Mouse (Mus musculus) limb, embryonic 14.5 days (tissue): Measurements from ENCODE around the gene Rnf181. TPM values are rescaled to one million over a fixed set of nuclear protein-coding genes. Genes with fewer than 3 reads are reported as not detected.

ENCODE experiments used
- ATAC-seq: fragments of 200-750 bp; cut with Nextera tagmentation; 2 replicates; pipeline ENCODE4 v1.8.0; 2017; ENCODE audit warnings: low read depth, moderate number of reproducible peaks, moderate TSS enrichment; ENCODE audit not compliant: low FRiP score
- DNase-seq: peaks from one replicate; pipeline ENCODE4 v3.0.0-alpha.2; 2015; ENCODE audit warnings: low spot score
- H3K27ac ChIP-seq: fragments of 300-500 bp; sonication (generic); replicated peaks from 2 replicates; pipeline ENCODE4 v1.5.1; 2014; ENCODE audit warnings: low read depth, mild to moderate bottlenecking, low read length, moderate library complexity, mixed read lengths
- H3K27me3 ChIP-seq: fragments of 300-500 bp; sonication (generic); 2 replicates; pipeline ENCODE4 v1.6.1; 2014; ENCODE audit warnings: low read length, mixed read lengths; ENCODE audit not compliant: control insufficient read depth, insufficient read depth
- H3K36me3 ChIP-seq: fragments of 300-500 bp; sonication (generic); 2 replicates; pipeline ENCODE4 v1.6.1; 2014; ENCODE audit warnings: mild to moderate bottlenecking, low read length, moderate library complexity, mixed read lengths; ENCODE audit not compliant: control insufficient read depth, insufficient read depth
- H3K4me1 ChIP-seq: fragments of 300-500 bp; sonication (generic); 2 replicates; pipeline ENCODE4 v1.6.1; 2014; ENCODE audit warnings: antibody characterized with exemption, low read length, mixed read lengths; ENCODE audit not compliant: control insufficient read depth, insufficient read depth
- H3K4me2 ChIP-seq: fragments of 300-500 bp; sonication (generic); replicated peaks from 2 replicates; pipeline ENCODE4 v1.6.1; 2014; ENCODE audit warnings: low read depth, mild to moderate bottlenecking, low read length, moderate library complexity; ENCODE audit not compliant: severe bottlenecking
- H3K4me3 ChIP-seq: fragments of 300-500 bp; sonication (generic); replicated peaks from 2 replicates; pipeline ENCODE4 v1.5.1; 2014; ENCODE audit warnings: low read length
- H3K9ac ChIP-seq: fragments of 300-500 bp; sonication (generic); 2 replicates; pipeline ENCODE4 v1.6.1; 2014; ENCODE audit warnings: mild to moderate bottlenecking, low read depth, low read length, moderate library complexity; ENCODE audit not compliant: severe bottlenecking
- H3K9me3 ChIP-seq: fragments of 300-500 bp; sonication (generic); 2 replicates; pipeline ENCODE4 v1.6.1; 2016; ENCODE audit warnings: low read length; ENCODE audit not compliant: control insufficient read depth
- POLR2A ChIP-seq: fragments of 200-500 bp; IDR thresholded peaks from 2 replicates; pipeline ENCODE4 v1.8.0; 2012; ENCODE audit warnings: inconsistent platforms, mild to moderate bottlenecking, moderate library complexity, borderline replicate concordance; ENCODE audit not compliant: insufficient read depth, insufficient read length; ENCODE audit errors: extremely low read depth
- WGBS: fragments of 180-500 bp; shearing (Covaris S2); extraction: QIAGEN DNeasy Blood & Tissue Kit; methylation state at CpG from one replicate; pipeline ENCODE4 v1.1.7; 2014; 5-methylcytosine and 5-hydroxymethylcytosine counted together
- polyA plus RNA-seq, 2 experiments: library from polyadenylated mRNA; depleted of rRNA in 1 of 2; stranded (reverse) in 1 of 2; unstranded in 1 of 2; fragments of >200 nt; fragmentation: Nextera tagmentation in 1 of 2; extraction: Ambion mirVana in 1 of 2; gene quantifications; 2 replicates each; pipeline versions ENCODE4 v1.2.1 to v1.2.3; 2012 to 2014

Rnf181 gene
- polyA plus RNA-seq, 2 experiments = 65.7 to 84.4 TPM

DNA sequence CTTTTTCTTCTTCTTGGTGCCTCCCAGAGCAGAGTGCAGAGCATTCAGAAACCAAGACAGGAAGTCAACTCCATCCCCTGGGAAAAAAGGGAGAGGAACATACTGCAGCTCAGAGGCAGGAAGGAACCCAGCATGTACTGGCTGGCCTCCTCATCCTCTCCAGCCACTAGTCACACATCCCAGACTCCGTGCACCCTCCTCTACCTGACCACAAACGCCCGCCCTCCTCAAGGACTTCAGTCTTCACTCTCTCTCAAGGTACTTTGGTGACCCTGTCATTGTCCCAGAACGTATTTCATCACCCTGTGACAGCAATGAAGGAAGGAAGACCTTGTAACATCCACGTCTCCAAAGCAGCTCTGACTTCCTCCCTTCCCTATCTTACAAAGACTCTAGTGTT lies 33.6 kb downstream of the Rnf181 start:
- Histone ChIP-seq H3K27ac (no peak overlapping the region), H3K4me2 (no peak overlapping the region), H3K9me3 (no peaks in the 10 kb centered on the region), H3K9ac (no peak overlapping the region), H3K27me3 (no peaks in the 10 kb centered on the region), H3K36me3 (peaks cover 94% of the 10 kb centered on the region), H3K4me3 (no peak overlapping the region), H3K4me1 (no peaks in the 10 kb centered on the region)
- ATAC-seq (no peak), DNase-seq (no peak)
- no peak for TF ChIP-seq POLR2A
- WGBS = 91% methylated on average over 5 of the region's 5 CpGs

DNA sequence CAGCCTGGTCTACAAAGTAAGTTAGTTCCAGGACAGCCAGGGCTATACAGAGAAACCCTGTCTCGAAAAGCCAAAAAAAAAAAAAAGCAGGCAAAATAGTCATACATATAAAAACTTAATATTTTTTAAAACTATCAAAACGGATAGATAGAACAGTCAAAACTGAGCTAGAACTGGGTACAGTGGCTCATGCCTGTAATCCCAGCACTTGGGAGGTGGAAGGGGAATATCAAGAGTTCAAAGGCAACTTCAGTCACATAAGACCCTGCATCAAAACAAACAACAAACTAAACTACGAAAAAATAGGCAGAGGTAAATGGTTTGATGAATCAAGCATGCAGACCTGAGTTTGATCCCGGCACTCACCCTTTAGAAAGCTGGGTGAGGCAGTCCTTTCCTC lies 36.6 kb downstream of the Rnf181 start:
- Histone ChIP-seq H3K27me3 (no peaks in the 10 kb centered on the region), H3K36me3 (peaks cover 94% of the 10 kb centered on the region), H3K9ac (no peak overlapping the region), H3K9me3 (no peaks in the 10 kb centered on the region), H3K4me1 (no peaks in the 10 kb centered on the region), H3K4me2 (no peak overlapping the region), H3K4me3 (no peak overlapping the region), H3K27ac (no peak overlapping the region)
- no peak for TF ChIP-seq POLR2A
- ATAC-seq (no peak), DNase-seq (no peak)
- WGBS = 88% methylated on average over 4 of the region's 4 CpGs

- 85% methylated on average over 5 of the region's 5 CpGs for WGBS
- no peak for TF ChIP-seq POLR2A
- ATAC-seq = no peak
These were observed 37.7 kb downstream of the Rnf181 start for GRCm38 (mm10) chr6:72329019-72329418.

DNA sequence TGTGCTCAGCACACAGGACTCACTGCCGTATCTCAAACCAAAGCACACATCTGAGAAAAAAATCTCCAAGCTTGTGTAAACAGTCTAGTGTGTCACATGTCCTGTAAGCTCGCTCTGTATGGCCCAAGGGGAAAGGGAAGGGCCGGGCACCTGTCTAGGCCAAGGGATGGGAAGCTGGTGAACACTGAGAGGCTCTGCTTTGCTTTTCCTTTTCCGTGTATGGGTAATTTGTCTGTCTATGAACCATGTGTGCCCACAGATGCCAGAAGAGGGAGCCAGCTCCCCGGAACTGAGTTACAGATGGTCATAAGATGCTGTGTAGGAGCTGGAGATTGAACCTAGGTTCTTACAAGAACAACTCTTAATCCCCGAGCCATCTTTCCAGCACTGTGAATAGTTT lies 40.5 kb downstream of the Rnf181 start:
- no peaks in the 10 kb centered on the region for H3K4me1 ChIP-seq
- DNase-seq = no peak
- TF ChIP-seq POLR2A = no peak
- WGBS = 74% methylated on average over 6 of the region's 6 CpGs
- H3K36me3 ChIP-seq = peaks cover 94% of the 10 kb centered on the region
- H3K4me3 ChIP-seq = no peak overlapping the region
- no peak for ATAC-seq
- H3K27ac ChIP-seq = no peak overlapping the region
- no peak overlapping the region for H3K9ac ChIP-seq
- no peak overlapping the region for H3K4me2 ChIP-seq
- no peaks in the 10 kb centered on the region for H3K27me3 ChIP-seq
- H3K9me3 ChIP-seq = no peaks in the 10 kb centered on the region

More at GRCm38 (mm10) chr6:72329019-72329418, 37.7 kb downstream of the Rnf181 start:
- Histone ChIP-seq H3K9me3 (no peaks in the 10 kb centered on the region), H3K4me3 (no peak overlapping the region), H3K9ac (no peak overlapping the region), H3K4me2 (no peak overlapping the region), H3K27ac (no peak overlapping the region), H3K36me3 (peaks cover 95% of the 10 kb centered on the region), H3K27me3 (no peaks in the 10 kb centered on the region), H3K4me1 (no peaks in the 10 kb centered on the region)
- DNase-seq = no peak

- 92% methylated on average over 6 of the region's 6 CpGs for WGBS
- peaks cover 96% of the 10 kb centered on the region for H3K36me3 ChIP-seq
- ATAC-seq = no peak
These were observed 42.8 kb downstream of the Rnf181 start for GRCm38 (mm10) chr6:72323786-72324508.

GRCm38 (mm10) chr6:72322936-72323335 lies 43.8 kb downstream of the Rnf181 start:
- DNase-seq (no peak), ATAC-seq (no peak)
- 94% methylated on average over 3 of the region's 3 CpGs for WGBS

More at GRCm38 (mm10) chr6:72323786-72324508, 42.8 kb downstream of the Rnf181 start:
- no peaks in the 10 kb centered on the region for H3K4me1 ChIP-seq
- no peak overlapping the region for H3K4me2 ChIP-seq
- TF ChIP-seq POLR2A = no peak
- DNase-seq = no peak
- H3K9ac ChIP-seq = no peak overlapping the region
- H3K27ac ChIP-seq = no peak overlapping the region
- no peaks in the 10 kb centered on the region for H3K9me3 ChIP-seq
- H3K4me3 ChIP-seq = no peak overlapping the region
- no peaks in the 10 kb centered on the region for H3K27me3 ChIP-seq

More at GRCm38 (mm10) chr6:72322936-72323335, 43.8 kb downstream of the Rnf181 start:
- peaks cover 97% of the 10 kb centered on the region for H3K36me3 ChIP-seq
- H3K27me3 ChIP-seq = no peaks in the 10 kb centered on the region
- H3K4me2 ChIP-seq = no peak overlapping the region
- no peak overlapping the region for H3K9ac ChIP-seq
- H3K27ac ChIP-seq = no peak overlapping the region
- H3K4me1 ChIP-seq = no peaks in the 10 kb centered on the region
- no peaks in the 10 kb centered on the region for H3K9me3 ChIP-seq
- no peak overlapping the region for H3K4me3 ChIP-seq
- no peak for TF ChIP-seq POLR2A
